In the genomic region with DNA sequence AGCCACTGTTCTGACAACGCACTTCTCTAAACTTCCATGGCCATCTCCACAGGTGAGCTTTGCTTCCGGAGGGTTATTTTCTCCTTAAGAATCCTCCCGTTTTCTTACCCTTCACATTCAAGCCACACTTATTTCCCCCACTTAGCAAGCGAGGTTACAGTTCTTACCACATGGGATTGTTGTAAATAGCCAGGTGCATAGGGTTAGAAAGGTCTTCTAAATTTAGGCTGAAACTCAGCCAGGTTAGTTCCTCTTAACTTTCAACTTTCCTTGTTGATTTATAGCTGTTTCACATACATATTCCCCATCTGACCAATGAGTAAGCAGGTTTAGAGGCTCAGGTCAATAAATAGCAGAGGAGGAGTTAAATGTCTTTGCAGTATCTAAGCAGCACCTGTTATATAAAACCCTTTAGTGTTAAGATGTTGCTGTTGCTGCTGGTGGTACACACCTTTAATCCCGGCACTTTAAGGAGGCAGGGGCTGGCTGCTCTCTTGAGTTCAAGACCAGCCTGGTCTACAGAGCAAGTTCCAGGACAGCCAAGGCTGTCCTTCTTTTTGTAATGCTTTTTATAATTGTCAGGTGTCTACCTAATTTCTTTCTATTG, we compare ENCODE assay signal across 8 mouse cellular contexts. TPM values are rescaled to one million over a fixed set of nuclear protein-coding genes. Genes with fewer than 3 reads are reported as not detected.
DNase-seq lines count a peak whose midpoint lies in the region; ATAC-seq and TF ChIP-seq lines count a peak whose summit lies in the region.

No protein-coding gene starts in this region.

- TF ChIP-seq CTCF in lung, adult 2 months (IDR thresholded peaks at IDR 0.05; ENCODE audit: insufficient read depth, low read length) = no peak

- peak overlapping the region; percentile 83 for H3K9ac ChIP-seq in embryonic facial prominence, embryonic 13.5 days

- 18% methylated on average over 5 of the region's 5 CpGs for WGBS in lung, adult 2 months
- 26% methylated on average over 5 of the region's 5 CpGs for WGBS in embryonic facial prominence, embryonic 13.5 days

- peaks cover 5% of the 10 kb centered on the region for H3K4me1 ChIP-seq in lung, adult 2 months (ENCODE audit: control insufficient read depth, insufficient read depth, low read length)
- peaks cover 10% of the 10 kb centered on the region for H3K4me1 ChIP-seq in embryonic facial prominence, embryonic 13.5 days

- H3K36me3 ChIP-seq in embryonic facial prominence, embryonic 13.5 days = peaks cover 19% of the 10 kb centered on the region

- DNase-seq in lung, adult 2 months = no peak
- no peak for DNase-seq in lung, postnatal 4 days
- DNase-seq in induced T-regulatory cell, adult 2 months (ENCODE audit: low read depth) = peak; percentile 40
- peak; percentile 31 for DNase-seq in naive thymus-derived CD4-positive, alpha-beta T cell, adult 2 months (ENCODE audit: low read depth)
- no peak for DNase-seq in ovary, postnatal 14 days (ENCODE audit: low spot score)
- no peak for DNase-seq in cerebellum, postnatal 25 days
- no peak for DNase-seq in natural killer cell, adult 2 months (ENCODE audit: low spot score in 2 of 2)

- no peaks in the 10 kb centered on the region for H3K27me3 ChIP-seq in embryonic facial prominence, embryonic 13.5 days

- no peaks in the 10 kb centered on the region for H3K9me3 ChIP-seq in embryonic facial prominence, embryonic 13.5 days

- no peak for TF ChIP-seq POLR2A in lung, adult 2 months (IDR thresholded peaks at IDR 0.05; ENCODE audit: borderline replicate concordance, extremely low read depth, low read depth, low read length)

- no peak overlapping the region for H3K27ac ChIP-seq in embryonic facial prominence, embryonic 13.5 days

- ATAC-seq in embryonic facial prominence, embryonic 13.5 days (ENCODE audit: insufficient number of reproducible peaks, insufficient read depth, low FRiP score, low TSS enrichment, low read depth) = no peak

- peak overlapping the region; percentile 78 for H3K4me2 ChIP-seq in embryonic facial prominence, embryonic 13.5 days

- peak overlapping the region; percentile 90 for H3K4me3 ChIP-seq in lung, adult 2 months (replicated peaks; ENCODE audit: extremely low read depth, low read depth, low read length)
- peak overlapping the region; percentile 81 for H3K4me3 ChIP-seq in embryonic facial prominence, embryonic 13.5 days

RNA-seq across cellular contexts. Expression of a gene that starts 1.0 kb away (rescaled TPM):
- 20.9 and 28.5 TPM in 2 replicates for polyA plus RNA-seq in lung, adult 2 months (2012; rRNA removed)
- 41.7 and 45.1 TPM in 2 replicates for polyA plus RNA-seq in embryonic facial prominence, embryonic 13.5 days (2015; fragmentation: Nextera tagmentation; extraction: Ambion mirVana)

RNA-seq across cellular contexts. Expression of a gene that starts 27.7 kb away (rescaled TPM):
- 0.06 and 0.13 TPM in 2 replicates for polyA plus RNA-seq in lung, adult 2 months (2012; rRNA removed)
- polyA plus RNA-seq in embryonic facial prominence, embryonic 13.5 days (2015; fragmentation: Nextera tagmentation; extraction: Ambion mirVana) = 0.87 and 3.2 TPM in 2 replicates

RNA-seq across cellular contexts. Expression of a gene that starts 32.4 kb away (rescaled TPM):
- 10.0 and 12.5 TPM in 2 replicates for polyA plus RNA-seq in lung, adult 2 months (2012; rRNA removed)
- 1.5 and 2.6 TPM in 2 replicates for polyA plus RNA-seq in embryonic facial prominence, embryonic 13.5 days (2015; fragmentation: Nextera tagmentation; extraction: Ambion mirVana)

RNA-seq across cellular contexts. Expression of a gene that starts 38.7 kb away (rescaled TPM):
- 47.9 and 49.1 TPM in 2 replicates for polyA plus RNA-seq in lung, adult 2 months (2012; rRNA removed)
- 28.9 and 29.5 TPM in 2 replicates for polyA plus RNA-seq in embryonic facial prominence, embryonic 13.5 days (2015; fragmentation: Nextera tagmentation; extraction: Ambion mirVana)

Comparison
In these comparisons a context has a peak if more than half of its experiments do, and no peak if none do; other contexts are left out.
1. DNase-seq: peak in induced T-regulatory cell, adult 2 months (single experiment) and naive thymus-derived CD4-positive, alpha-beta T cell, adult 2 months (single experiment); none in lung, adult 2 months (single experiment), lung, postnatal 4 days (0 of 2), ovary, postnatal 14 days (single experiment), cerebellum, postnatal 25 days (0 of 2) and natural killer cell, adult 2 months (0 of 2).